Mouse (Mus musculus): Measurements from ENCODE around the gene 4930433I11Rik.
A peak's percentile ranks its signal among the peaks of the same experiment; 100 is the strongest.
"Not testable (repeated sequence)": the region's sequence is repeated elsewhere in the genome, so short reads cannot be mapped to it uniquely, and the experiment has no call there.

4930433I11Rik gene

DNA sequence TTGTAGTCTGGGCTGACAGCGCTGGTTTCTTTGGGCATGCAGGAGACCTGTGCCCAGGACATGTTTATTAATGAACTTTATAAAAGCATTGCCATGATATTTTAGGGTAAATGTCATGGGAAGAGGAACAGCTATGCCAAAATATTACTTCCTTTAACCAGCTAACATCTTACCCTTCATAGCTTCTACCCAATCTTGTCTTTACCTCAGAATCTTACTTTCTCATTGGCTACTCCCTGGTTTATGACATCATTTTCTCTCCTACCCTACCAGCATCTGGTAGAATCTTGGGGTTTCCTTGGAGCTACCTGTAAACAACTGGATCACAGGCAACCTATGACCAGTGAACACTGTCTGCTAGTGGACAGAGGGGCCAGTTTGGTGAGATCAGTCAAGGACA, at the start of gene 4930433I11Rik:
Gene 4930433I11Rik, plus strand, starts transcription at position 301 of the 400 bp plus-strand sequence.
- DNase-seq (ENCODE audit: low spot score in 2 of 2): no peak

DNA sequence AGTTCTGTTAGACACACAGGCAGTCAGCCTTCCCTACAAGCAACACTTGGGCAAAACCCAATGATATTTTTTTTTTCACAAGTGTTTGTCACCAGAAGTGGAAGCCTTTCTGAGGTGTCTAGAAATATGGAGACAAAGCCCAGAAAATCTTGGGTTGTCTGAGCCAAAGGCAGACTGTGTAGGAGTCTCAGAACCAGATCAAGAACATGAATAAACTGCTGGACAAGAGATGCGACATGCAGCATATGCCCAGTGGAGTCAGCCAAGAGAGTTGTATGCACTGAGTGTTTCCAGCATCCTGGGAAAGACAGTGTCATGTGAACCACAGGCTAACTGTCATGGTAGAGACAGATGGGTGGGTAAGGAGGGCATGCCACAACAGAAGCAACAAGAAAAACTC, 48.0 kb upstream of the 4930433I11Rik start:
- no peak for DNase-seq (ENCODE audit: low spot score in 2 of 2)

GRCm38 (mm10) chr7:40942233-40942935, 45.0 kb upstream of the 4930433I11Rik start:
- DNase-seq (ENCODE audit: low spot score in 2 of 2): no peak

DNA sequence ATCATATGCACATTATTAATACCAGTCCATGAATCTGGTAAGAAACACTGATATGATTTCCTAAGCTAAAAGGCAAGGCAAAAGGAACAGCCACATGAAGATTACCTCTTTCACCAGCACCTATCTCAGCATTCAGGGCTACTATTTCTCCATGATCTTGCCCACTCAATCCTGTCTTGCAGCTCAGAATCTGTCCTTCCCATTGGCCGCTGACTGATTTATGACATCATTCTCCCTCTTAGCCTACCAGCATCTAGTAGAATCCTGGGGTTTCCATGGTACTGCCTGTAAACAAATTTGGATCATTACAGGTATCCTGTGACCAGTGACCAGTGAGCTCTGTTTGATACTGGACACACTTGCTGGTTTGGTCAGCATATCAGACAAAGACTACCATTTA, 45.1 kb downstream of the 4930433I11Rik start, which contains the start of gene Gm4884:
Gene Gm4884, plus strand, starts transcription at position 301 of the 400 bp plus-strand sequence.
- DNase-seq (ENCODE audit: low spot score in 2 of 2): not testable (repeated sequence)

GRCm38 (mm10) chr7:41044058-41044457, 56.7 kb downstream of the 4930433I11Rik start:
- peak in 1 of 2 experiments; percentile 62 for DNase-seq (ENCODE audit: low spot score in 2 of 2)
